Mouse (Mus musculus) heart, adult 2 months (tissue): ENCODE data around the gene Pla2g3. TPM values are rescaled to one million over a fixed set of nuclear protein-coding genes. Genes with fewer than 3 reads are reported as not detected.

ENCODE experiments used
- DNase-seq, 2 experiments: peaks; one replicate each; pipeline ENCODE4 v3.0.0; 2021
- H3K27ac ChIP-seq: fragments of 200-600 bp; 2 replicates; pipeline ENCODE4 v1.8.1; 2022
- H3K27me3 ChIP-seq: fragments of 200-500 bp; 2 replicates; pipeline ENCODE4 v1.6.1; 2012; ENCODE audit warnings: mild to moderate bottlenecking, low read length, inconsistent platforms, mixed read lengths; ENCODE audit not compliant: control insufficient read depth, insufficient read depth
- H3K36me3 ChIP-seq: fragments of 200-500 bp; 2 replicates; pipeline ENCODE4 v1.6.1; 2012; ENCODE audit warnings: low read length, inconsistent platforms; ENCODE audit not compliant: control insufficient read depth, insufficient read depth
- H3K4me1 ChIP-seq: fragments of 200-500 bp; 2 replicates; pipeline ENCODE4 v1.6.1; 2011; ENCODE audit warnings: low read length; ENCODE audit not compliant: control insufficient read depth, insufficient read depth
- H3K4me3 ChIP-seq: fragments of 200-600 bp; 2 replicates; pipeline ENCODE4 v1.8.1; 2022
- H3K79me2 ChIP-seq: fragments of 200-500 bp; replicated peaks from 2 replicates; pipeline ENCODE4 v1.6.1; 2012; ENCODE audit warnings: mild to moderate bottlenecking, inconsistent platforms, low read length, moderate library complexity, mixed read lengths; ENCODE audit not compliant: control insufficient read depth, insufficient read depth
- H3K9ac ChIP-seq: fragments of 200-500 bp; 2 replicates; pipeline ENCODE4 v1.6.1; 2012; ENCODE audit warnings: low read depth, mild to moderate bottlenecking, control low read depth, inconsistent platforms, low read length, mixed read lengths
- CTCF ChIP-seq: fragments of 200-600 bp; IDR thresholded peaks from 2 replicates; pipeline ENCODE4 v1.8.1; 2022; ENCODE audit warnings: antibody characterized with exemption, mild to moderate bottlenecking, moderate library complexity
- EP300 ChIP-seq: fragments of 200-500 bp; IDR thresholded peaks from 2 replicates; pipeline ENCODE4 v1.6.1; 2011; ENCODE audit warnings: low read depth, low read length, control low read depth; ENCODE audit not compliant: insufficient read depth
- POLR2A ChIP-seq: fragments of 200-500 bp; IDR thresholded peaks from 2 replicates; pipeline ENCODE4 v1.6.1; 2011; ENCODE audit warnings: mild to moderate bottlenecking, low read depth, low read length, control low read depth; ENCODE audit not compliant: insufficient read depth
- WGBS: fragments of 180-500 bp; shearing (Covaris S2); methylation state at CpG from one replicate; pipeline ENCODE4 v1.1.7; 2018; 5-methylcytosine and 5-hydroxymethylcytosine counted together
- intact Hi-C: fragments of 180-260 bp; cut with DNase I; formaldehyde crosslinking; loops from one replicate; pipeline ENCODE4 v1.15.1; 2025
- polyA plus RNA-seq: library from polyadenylated mRNA; depleted of rRNA; stranded (reverse); fragments of >200 nt; gene quantifications from 2 replicates; pipeline ENCODE4 v1.2.3, GENCODE M21; 2012
- total RNA-seq, 2 experiments: library from RNA; stranded (reverse); gene quantifications; 2 replicates each; pipeline ENCODE4 v1.2.3; 2021

The Pla2g3 gene
- total and polyA plus RNA-seq, 3 experiments: 0.09 to 0.25 TPM; not detected in 1

- WGBS: 30% methylated on average over 4 of the region's 4 CpGs
- peaks cover 9% of the 10 kb centered on the region for H3K4me1 ChIP-seq
- peak; percentile 7 to 25 for DNase-seq
- no peaks in the 10 kb centered on the region for H3K79me2 ChIP-seq
- H3K36me3 ChIP-seq: peaks cover 3% of the 10 kb centered on the region; the same call in 1 of the 2 replicates
- H3K27ac ChIP-seq: peak overlapping the region; percentile 93
- no peaks in the 10 kb centered on the region for H3K27me3 ChIP-seq
- H3K9ac ChIP-seq: peak overlapping the region; percentile 65
- peak overlapping the region; percentile 81 for H3K4me3 ChIP-seq
- TF ChIP-seq CTCF (no peak), POLR2A (no peak), EP300 (no peak)
- intact Hi-C loops: loop anchor here (5.0 to 10.0 kb wide), 3 partner anchors 109 to 376 kb away; partner anchors contain the start of genes Morc2a and Slc35e4
These were observed 50.3 kb downstream of the Pla2g3 start for GRCm38 (mm10) chr11:3538341-3538740.

GRCm38 (mm10) chr11:3539111-3539825 lies 51.2 kb downstream of the Pla2g3 start:
- H3K36me3 ChIP-seq: peaks cover 3% of the 10 kb centered on the region; the same call in 1 of the 2 replicates
- TF ChIP-seq CTCF (peak; percentile 17; the same call in 1 of the 2 replicates), POLR2A (peak; percentile 98), EP300 (peak; percentile 62)
- DNase-seq: peak; percentile 93 to 94
- no peaks in the 10 kb centered on the region for H3K27me3 ChIP-seq
- H3K4me3 ChIP-seq: peak overlapping the region; percentile 81
- peaks cover 12% of the 10 kb centered on the region for H3K4me1 ChIP-seq
- H3K79me2 ChIP-seq: no peaks in the 10 kb centered on the region
- intact Hi-C loops: loop anchor here (1.0 to 10.0 kb wide), 4 partner anchors 34 to 376 kb away; partner anchors contain the start of genes Morc2a and Slc35e4
- peak overlapping the region; percentile 93 for H3K27ac ChIP-seq
- WGBS: 3% methylated on average over 33 of the region's 33 CpGs
- peak overlapping the region; percentile 65 for H3K9ac ChIP-seq

- DNase-seq: peak in 1 of 2 experiments; percentile 23
- 69% methylated on average over 4 of the region's 4 CpGs for WGBS
- intact Hi-C loops: loop anchor here (1.0 to 10.0 kb wide), 4 partner anchors 33 to 375 kb away; partner anchors contain the start of genes Morc2a and Slc35e4
- peaks cover 12% of the 10 kb centered on the region for H3K4me1 ChIP-seq
- peak overlapping the region; percentile 93 for H3K27ac ChIP-seq
- peak overlapping the region; percentile 81 for H3K4me3 ChIP-seq
- no peaks in the 10 kb centered on the region for H3K27me3 ChIP-seq
- no peaks in the 10 kb centered on the region for H3K79me2 ChIP-seq
- no peak overlapping the region for H3K9ac ChIP-seq
- peaks cover 3% of the 10 kb centered on the region; the same call in 1 of the 2 replicates for H3K36me3 ChIP-seq
- TF ChIP-seq POLR2A: no peak
- TF ChIP-seq EP300: no peak
- TF ChIP-seq CTCF: peak; percentile 38
These were observed 51.7 kb downstream of the Pla2g3 start for GRCm38 (mm10) chr11:3539826-3540196.

- TF ChIP-seq POLR2A (no peak), EP300 (no peak), CTCF (no peak)
- peaks cover 3% of the 10 kb centered on the region; the same call in 1 of the 2 replicates for H3K36me3 ChIP-seq
- intact Hi-C loops: no loop called here
- H3K4me3 ChIP-seq: peak within 1 kb of the TSS; percentile 81
- H3K4me1 ChIP-seq: peaks cover 10% of the 10 kb centered on the region
- H3K9ac ChIP-seq: peak within 1 kb of the TSS; percentile 45; the same call in 1 of the 2 replicates
- no peak for DNase-seq
- 91% methylated on average over 23 of the region's 23 CpGs for WGBS
- H3K27me3 ChIP-seq: no peaks in the 10 kb centered on the region
- H3K79me2 ChIP-seq: no peaks in the 10 kb centered on the region
- peak within 1 kb of the TSS; percentile 93 for H3K27ac ChIP-seq
These were observed 52.5 kb downstream of the Pla2g3 start, which contains the start of gene Smtn for GRCm38 (mm10) chr11:3540451-3541085. Smtn (minus strand) TSS chr11:3540612.

- Histone ChIP-seq H3K4me3 (no peak overlapping the region), H3K4me1 (peaks cover 6% of the 10 kb centered on the region; the same call in 1 of the 2 replicates), H3K9ac (no peak overlapping the region), H3K27me3 (no peaks in the 10 kb centered on the region), H3K27ac (peak overlapping the region; percentile 17), H3K79me2 (no peaks in the 10 kb centered on the region), H3K36me3 (no peaks in the 10 kb centered on the region)
- DNase-seq: no peak
- intact Hi-C loops: no loop called here
- TF ChIP-seq CTCF (no peak), EP300 (no peak)
- 83% methylated on average over 3 of the region's 3 CpGs for WGBS
These were observed 53.8 kb downstream of the Pla2g3 start for GRCm38 (mm10) chr11:3541932-3542331.
